Mouse (Mus musculus) forelimb bud, embryonic 11.5 days (tissue): ENCODE measurements around the gene Spint2.
"Not testable (repeated sequence)": the region's sequence is repeated elsewhere in the genome, so short reads cannot be mapped to it uniquely, and the experiment has no call there.

Experiments
- DNase-seq: peaks from one replicate; pipeline ENCODE4 v3.0.0-alpha.2; 2012; ENCODE audit warnings: low read depth, low spot score

The Spint2 gene

DNA sequence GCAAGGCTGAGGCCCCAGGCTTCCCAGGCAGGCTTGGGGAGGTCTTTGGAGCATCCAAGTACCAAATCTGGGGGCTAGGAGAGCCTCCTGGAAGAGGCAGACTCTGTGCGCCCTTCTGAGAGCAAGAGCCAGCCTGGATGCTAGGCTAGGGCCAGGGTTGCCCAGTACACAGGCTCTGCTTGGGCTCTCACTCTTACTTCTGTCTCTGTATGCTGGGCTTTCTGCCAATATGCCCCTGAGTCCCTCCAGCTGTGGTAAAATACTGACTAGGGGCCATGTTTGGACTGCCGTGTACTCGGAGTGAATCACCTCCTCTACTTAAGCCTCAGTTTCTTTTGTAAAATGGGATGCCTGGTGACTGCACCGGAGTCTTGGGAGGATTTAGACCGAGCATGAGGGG lies 35.7 kb downstream of the Spint2 start:
- DNase-seq, result no peak

DNA sequence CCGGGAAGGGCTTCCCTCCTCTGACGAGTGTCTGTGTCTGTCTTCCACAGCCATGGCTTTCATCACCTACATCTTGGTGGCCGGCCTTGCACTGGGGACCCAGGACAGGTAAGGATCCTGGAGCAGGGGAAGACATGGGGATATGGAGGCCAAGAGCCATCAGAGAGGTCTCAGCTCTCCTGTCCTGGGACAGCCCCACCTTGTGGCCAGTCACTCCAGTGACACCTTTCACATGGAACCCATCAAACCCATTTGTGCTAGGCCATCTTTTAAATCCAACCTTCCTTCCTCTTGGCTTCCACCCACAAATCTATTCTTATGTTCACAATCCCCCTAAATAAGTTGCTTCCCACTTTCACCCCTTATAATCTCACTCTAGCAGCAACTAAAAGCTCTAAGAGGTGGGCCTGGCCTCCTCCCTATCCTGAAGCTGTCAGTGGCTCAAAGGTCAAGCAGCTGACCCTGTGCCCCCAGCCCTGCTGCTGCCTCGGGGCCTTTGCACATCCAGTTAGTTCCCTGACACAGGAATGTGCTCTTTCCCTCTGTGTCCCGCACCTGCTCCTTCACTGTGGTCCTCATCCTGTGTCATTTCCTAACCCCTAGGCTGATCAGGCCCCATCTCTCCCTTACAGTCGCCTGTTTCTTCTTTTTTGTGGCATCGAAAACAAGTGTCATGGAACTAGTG lies 36.8 kb downstream of the Spint2 start:
- DNase-seq, result no peak

GRCm38 (mm10) chr7:29238019-29238967 lies 43.4 kb downstream of the Spint2 start, which contains the start of gene Yif1b:
TSS of gene Yif1b (plus strand) at chr7:29238329.
- peak; percentile 99 for DNase-seq

- DNase-seq, result not testable (repeated sequence)
These were observed 44.1 kb downstream of the Spint2 start for GRCm38 (mm10) chr7:29237596-29237995.

DNA sequence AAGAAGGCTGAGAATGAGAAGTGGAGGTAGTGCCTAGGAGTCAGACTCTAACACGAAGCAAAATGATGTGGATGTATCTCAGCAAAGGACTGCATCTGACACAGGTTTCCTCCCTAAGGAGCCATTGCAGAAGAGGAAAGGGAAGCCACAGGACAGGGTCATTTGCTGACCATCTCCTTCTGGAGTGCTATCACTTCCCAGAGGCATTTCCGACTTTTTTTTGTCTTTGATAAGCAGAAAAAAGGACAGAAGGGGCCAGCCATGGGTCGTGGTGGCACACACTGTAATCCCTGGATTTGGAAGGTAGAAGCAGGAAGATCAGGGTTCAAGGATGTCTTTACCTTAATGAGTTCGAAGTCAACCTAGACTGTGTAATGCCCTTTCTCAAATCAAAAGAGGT lies 45.1 kb downstream of the Spint2 start:
- DNase-seq, result no peak

- DNase-seq, result no peak
These were observed 47.1 kb downstream of the Spint2 start for GRCm38 (mm10) chr7:29234661-29235060.

GRCm38 (mm10) chr7:29233745-29234144 lies 48.0 kb downstream of the Spint2 start:
- no peak for DNase-seq

GRCm38 (mm10) chr7:29232247-29233013 lies 49.3 kb downstream of the Spint2 start, which contains the start of gene Kcnk6:
TSS of gene Kcnk6 (minus strand) at chr7:29232515.
- no peak for DNase-seq

- no peak for DNase-seq
These were observed 50.2 kb downstream of the Spint2 start for GRCm38 (mm10) chr7:29231517-29231916.

- DNase-seq, result no peak
These were observed 51.2 kb downstream of the Spint2 start for GRCm38 (mm10) chr7:29230560-29230959.

DNA sequence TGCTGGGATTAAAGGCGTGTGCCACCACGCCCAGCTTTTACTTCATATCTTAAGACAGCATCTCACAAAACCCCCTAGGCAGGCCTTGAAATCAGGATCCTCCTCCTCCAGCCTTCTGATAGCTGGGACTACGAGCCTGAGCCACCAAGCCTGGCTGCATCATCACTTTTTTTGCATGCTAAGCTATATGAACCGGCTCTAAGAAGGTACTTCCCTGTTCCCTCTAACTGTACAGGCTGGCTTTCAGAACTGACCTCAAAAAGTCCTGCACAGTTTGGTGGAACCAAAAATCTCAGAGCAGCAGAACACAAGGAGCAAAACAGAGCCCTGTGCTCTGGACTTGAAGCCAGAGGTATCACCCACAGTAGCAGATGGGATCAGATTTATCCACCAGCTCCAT lies 53.5 kb downstream of the Spint2 start:
- DNase-seq, result no peak

- no peak for DNase-seq
These were observed 56.2 kb downstream of the Spint2 start for GRCm38 (mm10) chr7:29225520-29225919.

GRCm38 (mm10) chr7:29224756-29225394 lies 56.8 kb downstream of the Spint2 start:
- peak; percentile 57 for DNase-seq

- no peak for DNase-seq
These were observed 66.9 kb downstream of the Spint2 start for GRCm38 (mm10) chr7:29214846-29215245.

DNA sequence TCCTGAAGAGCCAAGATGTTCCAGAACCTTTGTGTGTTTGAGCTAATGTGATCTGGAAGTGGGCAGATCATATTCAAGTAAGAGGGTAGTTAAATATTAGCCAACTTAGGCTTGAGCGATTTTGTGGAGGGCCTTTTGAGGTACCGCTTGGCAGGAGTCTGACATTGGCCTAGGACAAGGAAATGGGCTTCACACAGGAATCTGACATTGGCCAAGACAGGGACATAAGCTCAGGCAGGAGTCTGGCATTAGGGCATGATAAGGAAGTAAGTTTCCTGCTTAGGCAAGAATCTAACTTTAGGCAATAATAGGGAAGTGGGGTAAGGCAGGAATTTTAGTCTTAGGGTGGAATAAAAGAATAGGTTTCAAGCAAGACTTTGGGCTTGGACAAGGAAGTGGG lies 67.5 kb downstream of the Spint2 start:
- no peak for DNase-seq

- peak; percentile 66 for DNase-seq
These were observed 68.0 kb downstream of the Spint2 start, which contains the start of gene Catsperg1 for GRCm38 (mm10) chr7:29213675-29214082. TSS of gene Catsperg1 (minus strand) at chr7:29214035.

- DNase-seq, result not testable (repeated sequence)
These were observed 68.7 kb downstream of the Spint2 start for GRCm38 (mm10) chr7:29212775-29213560.

DNA sequence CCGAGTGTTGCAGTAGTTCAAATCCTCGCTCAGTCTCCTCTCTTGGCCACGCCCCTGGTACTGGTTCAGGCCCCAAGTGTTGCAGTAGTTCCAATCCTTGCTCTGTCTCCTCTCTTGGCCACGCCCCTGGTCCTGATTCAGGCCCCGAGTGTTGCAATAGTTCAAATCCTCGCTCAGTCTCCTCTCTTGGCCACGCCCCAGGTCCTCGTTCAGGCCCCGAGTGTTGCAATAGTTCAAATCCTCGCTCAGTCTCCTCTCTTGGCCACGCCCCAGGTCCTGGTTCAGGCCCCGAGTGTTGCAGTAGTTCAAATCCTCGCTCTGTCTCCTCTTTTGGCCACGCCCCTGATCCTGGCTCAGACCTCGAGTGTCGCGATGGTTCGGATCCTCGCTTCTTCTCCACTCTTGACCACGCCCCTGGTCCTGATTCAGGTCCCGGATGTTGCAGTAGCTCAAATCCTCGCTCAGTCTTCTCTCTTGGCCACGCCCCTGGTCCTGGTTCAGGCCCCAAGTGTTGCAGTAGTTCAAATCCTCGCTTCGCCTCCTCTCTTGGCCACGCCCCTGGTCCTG lies 69.4 kb downstream of the Spint2 start:
- DNase-seq, result no peak

GRCm38 (mm10) chr7:29211415-29212198 lies 70.1 kb downstream of the Spint2 start:
- DNase-seq, result peak; percentile 70
